Mouse (Mus musculus): ENCODE data around the gene Htatip2. TPM values are rescaled to one million over a fixed set of nuclear protein-coding genes. Genes with fewer than 3 reads are reported as not detected.

Htatip2 gene
- total RNA-seq (2021): 1 to 10 TPM; 8.6 to 9.1 TPM

- intact Hi-C loops (cut with DNase I): no loop called here
Measured at GRCm38 (mm10) chr7:49758934-49759571, at the start of gene Htatip2. Htatip2 (plus strand) TSS chr7:49759115.

DNA sequence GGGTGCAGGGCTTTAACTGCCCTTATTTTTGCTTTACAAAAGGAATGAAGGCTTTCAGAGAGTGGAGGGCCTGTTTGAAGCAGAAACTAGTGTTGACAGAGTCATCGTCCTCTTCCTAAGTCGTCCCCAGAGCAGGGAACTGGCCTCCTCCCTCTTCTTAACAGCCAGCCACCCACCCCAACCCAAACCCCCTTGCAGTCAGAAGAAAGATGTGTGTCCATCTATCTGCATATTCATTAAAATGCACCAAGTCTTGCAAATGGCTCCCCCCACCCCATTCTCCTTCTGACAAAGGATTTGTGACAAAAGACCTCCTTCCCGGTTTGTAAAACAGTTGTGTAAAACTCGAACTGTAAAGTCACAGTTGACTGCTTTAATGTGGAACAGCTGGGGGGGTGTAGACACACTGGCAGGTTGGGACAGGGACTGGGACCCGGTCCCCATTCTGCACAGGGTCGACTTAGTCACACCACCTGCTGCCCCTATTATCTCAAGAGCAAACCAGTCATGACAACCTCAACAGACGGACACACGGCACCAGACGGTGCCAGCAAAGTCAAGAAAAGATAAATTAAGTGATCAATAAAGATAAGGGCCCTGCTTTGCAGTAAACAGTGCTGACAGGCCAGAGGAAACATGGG lies 49.4 kb upstream of the Htatip2 start:
- no peak for DNase-seq (ENCODE audit: low spot score)
- intact Hi-C loops (cut with DNase I): no loop called here

More at GRCm38 (mm10) chr7:49758934-49759571, at the start of gene Htatip2:
- peak; percentile 16 for DNase-seq (ENCODE audit: low spot score)

- intact Hi-C loops (cut with DNase I): no loop called here
- no peak for DNase-seq (ENCODE audit: low spot score)
Measured at GRCm38 (mm10) chr7:49717942-49718733, 40.8 kb upstream of the Htatip2 start.

- no peak for DNase-seq (ENCODE audit: low spot score)
- intact Hi-C loops (cut with DNase I): no loop called here
Measured at GRCm38 (mm10) chr7:49734342-49734741, 24.6 kb upstream of the Htatip2 start.

- intact Hi-C loops (cut with DNase I): no loop called here
- no peak for DNase-seq (ENCODE audit: low spot score)
Measured at GRCm38 (mm10) chr7:49739448-49739847, 19.5 kb upstream of the Htatip2 start.

DNA sequence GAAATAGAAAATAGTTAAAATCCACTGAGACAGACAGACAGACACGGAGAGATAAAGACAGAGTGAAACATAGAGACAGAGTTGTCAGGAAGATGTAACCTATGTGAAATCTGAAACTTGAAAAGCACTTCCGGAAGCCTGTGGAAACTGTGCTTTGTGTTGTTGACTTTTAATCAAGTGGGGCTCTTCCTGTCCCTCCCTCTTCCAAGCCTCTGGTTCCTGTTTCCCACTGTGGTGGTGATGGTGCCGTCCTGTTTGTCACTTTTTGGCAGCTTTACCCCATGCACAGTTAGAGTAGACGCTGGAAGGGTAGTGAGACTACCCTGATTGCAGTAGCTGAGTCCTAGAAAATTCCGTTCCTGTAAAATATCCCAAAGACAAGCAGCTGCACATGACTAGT lies 17.4 kb upstream of the Htatip2 start:
- intact Hi-C loops (cut with DNase I): no loop called here
- no peak for DNase-seq (ENCODE audit: low spot score)

- DNase-seq (ENCODE audit: low spot score): no peak
- intact Hi-C loops (cut with DNase I): no loop called here
Measured at GRCm38 (mm10) chr7:49741923-49742322, 17.0 kb upstream of the Htatip2 start.

DNA sequence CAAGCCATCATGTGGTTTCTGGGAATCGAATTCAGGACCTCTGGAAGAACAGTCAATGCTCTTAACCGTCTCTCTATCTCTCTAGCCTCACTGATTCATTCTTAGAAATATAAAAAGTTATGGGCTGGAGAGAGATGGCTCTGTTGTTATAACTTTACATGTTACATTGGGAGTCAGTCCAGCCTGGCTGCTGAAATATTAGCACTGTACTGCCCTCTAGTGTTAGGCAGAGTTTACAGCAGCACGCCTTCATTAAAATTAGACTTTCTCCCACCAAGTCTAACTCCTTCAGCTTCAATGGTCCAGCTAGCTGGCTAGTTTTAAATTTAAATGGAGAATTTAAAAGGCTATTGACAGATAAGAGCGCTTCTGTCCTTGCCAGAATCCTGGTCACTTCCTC lies 7.8 kb upstream of the Htatip2 start:
- no peak for DNase-seq (ENCODE audit: low spot score)

DNA sequence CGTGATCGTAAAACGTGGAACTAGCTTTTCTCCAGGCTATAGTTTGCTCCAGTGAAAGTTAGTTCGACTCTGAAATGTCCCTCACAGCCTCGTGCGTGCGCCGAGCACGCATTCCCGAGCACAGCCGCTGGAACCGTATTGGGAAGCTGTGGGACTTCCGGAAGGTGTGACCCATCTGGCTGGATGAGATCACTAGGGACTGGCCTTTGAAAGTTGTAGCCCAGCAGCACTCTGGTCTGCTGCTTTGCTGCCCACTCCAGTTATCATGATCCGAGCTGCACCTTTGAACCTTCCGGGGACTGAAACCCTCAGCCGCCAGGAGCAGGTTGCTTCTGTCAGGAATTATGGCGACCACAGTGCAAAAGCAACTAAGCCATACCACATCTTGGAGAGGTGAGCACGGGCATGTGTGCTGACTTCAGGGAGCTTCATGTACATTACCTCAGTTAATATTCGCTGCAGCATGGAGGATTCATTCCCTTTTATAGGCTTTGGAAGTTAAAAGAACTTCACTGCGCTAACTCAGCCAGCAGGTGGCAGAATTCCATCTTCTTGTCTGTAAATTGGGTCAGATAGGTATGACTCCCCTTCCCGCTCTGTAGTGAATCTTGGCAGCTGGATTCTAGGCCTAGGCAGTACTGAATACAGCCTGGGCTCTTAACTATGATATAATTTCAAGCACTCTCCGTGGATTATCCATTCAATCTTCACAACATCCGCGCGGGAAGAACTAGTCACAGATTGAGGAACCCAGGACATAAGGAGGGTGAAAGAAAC lies 6.0 kb upstream of the Htatip2 start:
- no peak for DNase-seq (ENCODE audit: low spot score)

More for the DNA sequence above, 7.8 kb upstream of the Htatip2 start:
- intact Hi-C loops (cut with DNase I): loop anchor here (5.0 kb wide), 1 partner anchor 279 kb away; no protein-coding TSS in a partner anchor

DNA sequence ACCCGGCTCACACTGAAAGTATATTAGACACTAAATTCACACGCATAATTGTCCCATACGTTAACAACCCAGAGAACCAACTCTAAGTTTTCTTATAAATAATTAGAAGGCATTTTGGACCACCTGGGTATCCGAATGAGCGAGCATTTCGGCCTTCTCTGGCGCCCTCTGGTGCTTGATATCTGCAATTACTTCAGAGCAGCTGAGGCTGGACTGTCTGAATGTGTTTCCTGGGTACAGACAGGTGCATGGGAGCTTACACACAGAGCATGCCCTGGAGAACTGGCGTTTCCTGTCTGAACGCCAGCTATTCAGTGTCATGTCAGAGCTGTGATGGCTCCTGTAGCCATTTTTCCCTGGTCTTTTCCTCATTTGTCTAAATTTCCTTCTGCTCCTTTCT lies 4.1 kb upstream of the Htatip2 start:
- intact Hi-C loops (cut with DNase I): loop anchor here (1.0 to 5.0 kb wide), 2 partner anchors 138 to 282 kb away; no protein-coding TSS in a partner anchor
- no peak for DNase-seq (ENCODE audit: low spot score)

More for the DNA sequence above, 6.0 kb upstream of the Htatip2 start:
- intact Hi-C loops (cut with DNase I): loop anchor here (5.0 kb wide), 1 partner anchor 281 kb away; no protein-coding TSS in a partner anchor

- no peak for DNase-seq (ENCODE audit: low spot score)
Measured at GRCm38 (mm10) chr7:49762605-49763004, 3.7 kb downstream of the Htatip2 start.

GRCm38 (mm10) chr7:49764011-49764716 lies 5.2 kb downstream of the Htatip2 start:
- intact Hi-C loops (cut with DNase I): no loop called here
- no peak for DNase-seq (ENCODE audit: low spot score)

More at GRCm38 (mm10) chr7:49762605-49763004, 3.7 kb downstream of the Htatip2 start:
- intact Hi-C loops (cut with DNase I): no loop called here

DNA sequence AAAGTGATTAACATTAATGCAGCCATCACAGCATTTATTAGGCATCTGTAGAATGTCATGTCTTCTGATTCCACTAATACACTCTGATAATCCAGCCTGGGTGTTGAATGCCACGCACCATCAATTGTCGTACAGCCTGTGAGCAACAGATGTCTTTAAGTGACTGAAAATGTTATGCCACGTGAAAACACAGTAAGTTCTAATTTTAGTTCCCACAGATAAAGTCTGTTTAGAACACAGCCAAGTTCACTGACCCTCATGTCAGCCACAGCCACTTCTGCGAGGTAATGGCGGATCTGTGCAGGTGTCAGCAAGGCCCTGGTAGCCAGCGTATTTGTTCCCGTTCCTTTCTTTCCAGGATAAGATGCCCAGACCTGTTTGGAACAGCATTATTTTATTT lies 7.3 kb downstream of the Htatip2 start:
- DNase-seq (ENCODE audit: low spot score): no peak
- intact Hi-C loops (cut with DNase I): no loop called here

GRCm38 (mm10) chr7:49768509-49768908 lies 9.6 kb downstream of the Htatip2 start:
- intact Hi-C loops (cut with DNase I): no loop called here
- no peak for DNase-seq (ENCODE audit: low spot score)

- intact Hi-C loops (cut with DNase I): no loop called here
- DNase-seq (ENCODE audit: low spot score): no peak
Measured at GRCm38 (mm10) chr7:49774396-49774795, 15.5 kb downstream of the Htatip2 start.

DNA sequence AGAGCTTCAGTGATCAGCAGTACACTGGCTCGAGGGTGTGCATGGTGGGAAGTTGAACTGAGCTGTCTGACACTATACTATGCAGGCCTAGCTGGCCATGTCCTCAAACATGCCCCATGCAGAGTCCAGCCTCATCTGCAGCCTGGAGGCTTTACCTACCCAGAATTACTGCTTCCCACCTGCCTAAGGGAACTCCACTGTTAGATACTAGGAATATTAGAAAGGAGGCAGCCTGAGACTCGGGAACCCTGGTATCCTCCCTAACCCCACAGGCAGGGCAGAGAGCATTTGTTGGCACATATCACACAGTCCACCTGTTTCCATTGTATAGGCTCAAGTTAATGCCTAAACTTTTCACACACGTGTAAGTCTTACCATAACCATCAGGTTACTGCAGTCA lies 18.7 kb downstream of the Htatip2 start:
- no peak for DNase-seq (ENCODE audit: low spot score)
- intact Hi-C loops (cut with DNase I): no loop called here

DNA sequence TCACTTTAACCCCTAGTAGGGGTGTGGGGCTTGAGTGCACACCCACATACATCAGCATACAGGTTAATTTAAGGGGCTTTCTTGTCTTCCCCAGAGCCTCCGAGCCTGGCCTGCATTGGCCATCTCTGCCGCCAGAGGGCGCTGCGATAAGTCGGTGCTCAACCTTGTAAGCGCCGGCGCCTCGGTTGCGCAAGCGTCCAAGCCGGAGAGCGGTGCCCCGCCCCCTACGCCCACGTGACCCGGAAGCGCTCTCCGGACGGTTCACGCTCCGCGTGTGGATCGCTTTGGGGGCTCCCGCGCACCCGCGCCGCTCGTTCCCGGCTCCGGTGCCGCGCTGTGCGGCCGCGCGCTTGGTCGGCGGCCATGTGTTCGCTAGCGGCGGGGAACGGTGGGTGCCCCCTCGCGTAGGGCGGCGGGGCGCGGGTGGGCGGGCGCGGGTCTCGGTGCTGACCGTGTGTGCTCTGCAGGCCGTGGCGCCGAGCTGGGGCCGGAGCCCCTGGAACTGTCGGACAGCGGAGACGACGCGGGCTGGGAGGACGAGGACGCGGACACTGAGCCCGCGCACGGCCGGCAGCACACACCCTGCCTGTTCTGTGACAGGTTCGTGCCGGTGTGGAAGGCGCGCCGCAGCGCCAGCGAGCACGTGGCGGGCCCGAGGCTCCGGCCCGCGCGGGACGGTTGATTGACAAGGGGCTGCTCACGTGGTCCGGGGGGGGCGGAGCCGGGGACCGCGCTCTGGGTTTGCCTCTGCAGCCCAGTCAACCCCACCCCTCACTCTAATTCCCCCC lies 19.4 kb downstream of the Htatip2 start, which contains the start of gene Prmt3:
Prmt3 (plus strand) TSS at position 233 of the 788 bp plus-strand sequence.
- intact Hi-C loops (cut with DNase I): loop anchor here (2.0 kb wide), 1 partner anchor 144 kb away; no protein-coding TSS in a partner anchor
- DNase-seq (ENCODE audit: low spot score): peak; percentile 88

DNA sequence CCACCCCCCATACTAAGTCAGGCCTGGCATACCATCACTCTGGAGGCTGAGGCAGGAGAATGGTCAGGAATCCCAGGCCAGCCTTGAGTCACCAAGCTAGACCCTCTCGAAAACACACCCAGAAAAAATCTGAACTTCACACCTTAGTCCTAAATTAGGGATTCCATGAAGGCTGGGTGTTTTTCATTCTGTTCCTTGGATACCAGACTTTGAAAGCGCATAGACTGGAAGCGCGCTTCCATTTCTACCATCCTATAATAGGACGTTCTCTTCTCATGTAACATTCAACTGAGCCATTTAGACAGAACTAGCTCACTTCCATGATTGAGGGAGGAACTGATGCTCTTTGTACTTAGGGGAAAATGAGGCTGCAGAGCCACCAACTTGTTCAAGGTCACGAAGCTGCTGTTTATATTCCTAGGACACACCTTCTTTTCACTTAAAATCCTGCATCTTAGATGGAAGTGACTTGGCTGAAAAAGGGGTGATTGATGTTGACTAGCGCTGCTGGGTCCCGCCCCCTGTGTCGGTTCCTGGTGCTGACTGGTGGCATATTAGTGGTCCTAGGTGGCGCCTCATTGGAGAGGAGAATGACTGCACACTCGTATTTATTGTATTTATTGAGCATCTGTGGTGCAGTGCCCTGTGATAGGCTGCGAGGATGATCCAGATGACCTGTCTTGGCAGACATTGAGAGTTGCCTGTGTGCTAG lies 20.1 kb downstream of the Htatip2 start:
- DNase-seq (ENCODE audit: low spot score): no peak
- intact Hi-C loops (cut with DNase I): loop anchor here (2.0 kb wide), 1 partner anchor 144 kb away; no protein-coding TSS in a partner anchor

Data from heart, postnatal 25 days (tissue).